Mouse (Mus musculus): Measurements from ENCODE around the gene Sebox. TPM values are rescaled to one million over a fixed set of nuclear protein-coding genes. Genes with fewer than 3 reads are reported as not detected.
A peak's percentile ranks its signal among the peaks of the same experiment; 100 is the strongest.
"Not testable (repeated sequence)": the region's sequence is repeated elsewhere in the genome, so short reads cannot be mapped to it uniquely, and the experiment has no call there.

Gene Sebox
- total RNA-seq, 2 experiments from 2014 or later: 0.98 to 1.2 TPM

GRCm38 (mm10) chr11:78530001-78530400 lies 26.8 kb downstream of the Sebox start:
- intact Hi-C loops (cut with DNase I): no loop called here
- no peak for DNase-seq (ENCODE audit: low spot score in 2 of 2)

- intact Hi-C loops (cut with DNase I): no loop called here
- no peak for DNase-seq (ENCODE audit: low spot score in 2 of 2)
These were observed 27.8 kb downstream of the Sebox start for GRCm38 (mm10) chr11:78531046-78531445.

- DNase-seq (ENCODE audit: low spot score in 2 of 2): not testable (repeated sequence)
These were observed 28.3 kb downstream of the Sebox start for GRCm38 (mm10) chr11:78531515-78531914.

GRCm38 (mm10) chr11:78534516-78534915 lies 31.3 kb downstream of the Sebox start:
- DNase-seq (ENCODE audit: low spot score in 2 of 2): no peak
- intact Hi-C loops (cut with DNase I): no loop called here

More at GRCm38 (mm10) chr11:78531515-78531914, 28.3 kb downstream of the Sebox start:
- intact Hi-C loops (cut with DNase I): not testable (repeated sequence)

GRCm38 (mm10) chr11:78535376-78536079 lies 32.3 kb downstream of the Sebox start:
- intact Hi-C loops (cut with DNase I): loop anchor here (1.0 kb wide), 2 partner anchors 15 to 23 kb away; partner anchors contain the start of genes Poldip2, Tmem199 and Tmem97

GRCm38 (mm10) chr11:78536080-78536689 lies 32.9 kb downstream of the Sebox start, which contains the start of the genes Tnfaip1 and Ift20:
Gene Tnfaip1, minus strand, starts transcription at chr11:78536332.
Gene Ift20, plus strand, starts transcription at chr11:78536361.
- peak; percentile 97 to 100 for DNase-seq (ENCODE audit: low spot score in 2 of 2)
- intact Hi-C loops (cut with DNase I): loop anchor here (1.0 kb wide), 2 partner anchors 14 to 24 kb away; partner anchors contain the start of genes Poldip2, Tmem199 and Tmem97

More at GRCm38 (mm10) chr11:78535376-78536079, 32.3 kb downstream of the Sebox start:
- DNase-seq (ENCODE audit: low spot score in 2 of 2): peak in 1 of 2 experiments; percentile 39

GRCm38 (mm10) chr11:78536690-78537084 lies 33.4 kb downstream of the Sebox start:
- no peak for DNase-seq (ENCODE audit: low spot score in 2 of 2)
- intact Hi-C loops (cut with DNase I): loop anchor here (1.0 kb wide), 2 partner anchors 14 to 24 kb away; partner anchors contain the start of genes Poldip2, Tmem199 and Tmem97

- intact Hi-C loops (cut with DNase I): no loop called here
- DNase-seq (ENCODE audit: low spot score in 2 of 2): no peak
These were observed 37.1 kb downstream of the Sebox start for GRCm38 (mm10) chr11:78540358-78540757.

GRCm38 (mm10) chr11:78544449-78545111 lies 41.3 kb downstream of the Sebox start:
- intact Hi-C loops (cut with DNase I): no loop called here
- no peak for DNase-seq (ENCODE audit: low spot score in 2 of 2)

- intact Hi-C loops (cut with DNase I): no loop called here
- DNase-seq (ENCODE audit: low spot score in 2 of 2): no peak
These were observed 41.9 kb downstream of the Sebox start for GRCm38 (mm10) chr11:78545181-78545580.

GRCm38 (mm10) chr11:78547718-78548460 lies 44.6 kb downstream of the Sebox start:
- intact Hi-C loops (cut with DNase I): no loop called here
- DNase-seq (ENCODE audit: low spot score in 2 of 2): no peak

GRCm38 (mm10) chr11:78549491-78549987 lies 46.3 kb downstream of the Sebox start:
- DNase-seq (ENCODE audit: low spot score in 2 of 2): no peak
- intact Hi-C loops (cut with DNase I): no loop called here

GRCm38 (mm10) chr11:78550168-78551058 lies 47.2 kb downstream of the Sebox start, which contains the start of gene Tmem97:
Gene Tmem97, minus strand, starts transcription at chr11:78550777.
- peak; percentile 96 to 99 for DNase-seq (ENCODE audit: low spot score in 2 of 2)
- intact Hi-C loops (cut with DNase I): loop anchor here (1.0 kb wide), 1 partner anchor 14 kb away; the partner anchor contains the start of genes Ift20 and Tnfaip1

- no peak for DNase-seq (ENCODE audit: low spot score in 2 of 2)
- intact Hi-C loops (cut with DNase I): no loop called here
These were observed 47.8 kb downstream of the Sebox start for GRCm38 (mm10) chr11:78551059-78551398.
